Mouse (Mus musculus): ENCODE results near the gene Ube2f.

Gene Ube2f

DNA sequence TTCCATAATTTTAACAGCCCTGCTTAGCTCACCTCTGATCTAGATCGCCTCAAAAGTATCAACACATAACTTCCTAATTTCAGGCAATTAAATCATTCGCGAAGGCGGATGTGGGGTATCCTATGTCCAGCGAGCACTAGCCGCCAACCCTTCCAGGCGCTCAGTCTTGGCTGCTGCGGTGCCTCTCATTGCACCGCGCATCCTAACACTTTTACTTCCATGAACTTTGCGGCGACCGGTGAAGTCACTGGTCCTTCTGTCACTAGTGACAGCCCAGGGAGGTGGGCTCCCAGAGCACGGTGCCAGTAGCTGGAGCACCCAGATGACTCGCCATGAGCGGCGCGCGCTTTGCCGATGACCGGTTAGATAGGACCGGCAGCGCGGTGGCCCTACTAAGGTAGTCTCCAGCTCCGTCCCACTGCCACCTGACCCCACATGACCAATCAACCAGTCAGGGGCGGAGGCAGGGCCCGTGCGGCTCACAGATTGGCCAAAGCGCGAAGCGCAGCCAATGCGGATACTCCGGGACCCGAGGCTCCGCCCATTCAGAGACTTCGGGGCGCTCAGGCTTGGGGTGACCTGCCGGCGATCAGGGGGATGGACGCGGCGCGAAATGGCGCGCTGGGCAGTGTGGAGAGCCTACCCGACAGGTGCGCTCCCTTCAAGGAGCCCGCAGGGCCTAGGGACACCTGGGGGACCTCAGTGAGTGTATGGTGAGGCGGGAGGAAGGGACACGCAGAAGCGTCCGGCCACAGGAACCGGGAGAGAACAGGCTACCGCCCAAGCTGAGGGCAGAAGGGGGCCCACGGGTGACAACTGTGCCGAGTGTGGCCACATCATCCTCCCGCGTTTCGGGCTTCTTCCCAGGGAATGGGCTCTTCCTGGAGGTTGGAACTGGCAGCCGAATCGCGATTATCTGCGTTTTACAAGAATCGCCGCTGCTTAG lies 48.0 kb downstream of the Ube2f start, which contains the start of gene Scly:
Scly (plus strand) TSS at position 540 of the 946 bp plus-strand sequence.
- peak; percentile 97 for DNase-seq (ENCODE audit: low read depth)

DNA sequence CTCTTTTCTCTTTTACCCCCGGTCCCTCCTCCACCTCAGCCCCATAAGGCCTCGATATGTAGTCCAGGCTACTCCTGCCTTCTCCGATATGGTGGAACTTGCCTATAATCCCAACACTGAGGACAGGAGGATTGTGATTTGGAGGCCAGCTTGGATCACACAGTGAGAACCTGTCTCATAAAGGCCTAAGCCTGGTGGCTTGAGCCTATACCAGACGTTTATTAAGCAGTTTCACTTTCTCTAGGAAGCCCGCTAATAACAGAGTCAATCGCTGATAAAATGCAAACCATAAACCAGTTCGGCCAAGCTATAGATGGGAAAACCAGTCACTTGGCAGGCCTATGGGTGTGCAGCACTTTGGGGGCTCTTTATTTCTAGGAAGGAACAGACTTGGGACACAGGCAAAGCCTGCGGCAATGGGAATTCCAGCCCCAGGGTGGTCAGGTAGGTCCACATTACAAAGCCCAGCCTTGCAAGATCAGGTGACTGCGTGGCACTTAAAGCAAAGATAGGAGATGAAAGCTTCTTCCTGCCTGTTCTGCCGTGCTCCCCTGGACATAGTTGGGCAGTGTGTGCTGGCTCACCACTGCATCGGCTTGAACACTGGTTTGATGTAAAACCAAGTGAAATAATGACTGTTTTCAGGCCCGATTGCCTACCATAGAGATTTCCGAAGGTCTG lies 49.1 kb downstream of the Ube2f start:
- peak; percentile 56 for DNase-seq (ENCODE audit: low read depth)

DNA sequence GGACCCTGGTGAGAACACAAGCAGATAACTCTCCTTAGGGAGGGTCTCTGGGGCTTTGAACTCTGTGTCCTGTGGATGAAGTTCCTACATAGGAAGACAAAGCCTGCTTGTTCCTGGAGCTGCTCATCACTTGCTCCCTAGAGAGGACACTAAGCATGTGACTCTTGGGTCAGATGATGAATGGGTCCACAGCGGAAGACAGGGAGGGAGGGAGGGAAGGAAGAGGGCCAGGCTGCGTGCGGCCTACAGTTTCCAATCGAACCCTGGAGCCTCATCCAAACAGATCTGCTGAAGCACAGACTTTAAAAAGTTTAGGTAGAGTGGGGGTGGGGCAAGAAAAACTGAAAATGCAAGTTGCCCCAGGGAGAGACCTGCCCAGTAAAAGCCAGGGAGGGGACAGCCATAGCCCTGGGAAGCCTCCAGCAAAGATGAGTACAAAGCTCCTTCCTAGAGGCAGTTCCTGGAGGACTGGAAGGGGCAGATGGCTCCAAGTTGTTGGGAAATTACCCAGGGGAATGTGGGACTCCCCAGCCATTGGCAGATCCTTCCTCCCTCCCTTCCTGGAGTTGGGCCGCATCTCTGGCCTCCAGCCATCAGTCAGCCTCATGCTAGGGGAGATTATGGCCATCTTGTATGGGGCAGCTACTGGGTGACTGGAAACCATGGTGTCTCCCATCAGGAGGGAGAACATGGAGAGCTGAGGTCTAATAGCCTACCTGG lies 49.8 kb downstream of the Ube2f start:
- DNase-seq (ENCODE audit: low read depth), result no peak

DNA sequence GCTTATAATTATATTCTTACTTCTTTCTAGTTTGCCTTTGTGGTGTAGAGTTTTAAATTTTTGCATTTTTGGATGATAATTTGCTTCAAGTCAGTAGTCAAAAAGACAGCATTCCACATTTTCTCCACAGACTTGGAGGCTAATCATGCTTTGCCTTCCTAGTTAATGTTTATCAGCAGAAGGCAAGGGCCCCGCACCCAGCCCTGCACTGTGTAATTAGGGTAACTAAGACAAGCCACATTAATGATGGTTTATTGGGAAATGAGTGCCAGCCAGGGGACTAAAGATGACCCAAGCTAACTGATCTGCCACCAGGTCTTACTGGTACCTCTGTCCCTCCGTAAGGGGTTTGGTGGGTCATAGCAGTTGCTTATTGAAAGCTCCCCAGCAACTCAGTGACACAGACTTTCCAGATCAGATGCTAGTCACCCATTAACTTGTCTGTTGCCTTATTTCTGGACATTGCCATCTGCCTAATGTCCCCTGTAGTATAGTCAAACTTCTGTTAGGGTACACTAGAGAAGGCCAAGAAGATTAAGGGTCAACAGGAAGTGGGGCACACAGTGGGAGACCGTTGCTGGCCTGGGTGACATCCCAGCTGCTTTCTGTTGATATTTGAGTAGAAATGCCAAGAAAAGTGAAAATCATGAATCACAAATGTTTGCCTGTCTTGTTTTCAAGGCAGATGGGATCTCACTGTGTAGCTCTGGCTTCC lies 51.3 kb downstream of the Ube2f start:
- DNase-seq (ENCODE audit: low read depth), result no peak

DNA sequence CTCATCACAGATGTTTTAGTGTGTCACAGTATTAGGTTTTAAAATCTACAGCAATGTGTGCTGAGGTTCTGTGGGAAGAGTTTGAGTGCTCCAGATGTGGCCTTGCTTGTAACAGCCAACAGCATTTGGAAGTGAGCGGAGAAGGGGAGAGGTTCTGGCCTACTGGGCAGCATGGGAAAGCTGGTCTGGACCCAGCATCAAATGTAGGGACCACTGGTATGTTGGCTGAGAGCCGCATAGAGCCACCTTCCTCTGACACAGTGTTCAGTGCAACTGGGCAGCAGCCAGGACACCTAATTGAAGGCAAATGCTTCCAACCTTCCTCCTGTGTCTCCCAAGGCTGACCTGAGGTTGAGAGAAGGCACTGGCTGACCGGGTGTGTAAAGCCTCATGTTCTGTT lies 51.9 kb downstream of the Ube2f start:
- DNase-seq (ENCODE audit: low read depth), result no peak

- DNase-seq (ENCODE audit: low read depth), result no peak
Observed at GRCm38 (mm10) chr1:91304621-91305020, 54.5 kb downstream of the Ube2f start.

- DNase-seq (ENCODE audit: low read depth), result no peak
Observed at GRCm38 (mm10) chr1:91309366-91310085, 59.4 kb downstream of the Ube2f start.

GRCm38 (mm10) chr1:91312273-91312672 lies 62.2 kb downstream of the Ube2f start:
- DNase-seq (ENCODE audit: low read depth), result no peak

DNA sequence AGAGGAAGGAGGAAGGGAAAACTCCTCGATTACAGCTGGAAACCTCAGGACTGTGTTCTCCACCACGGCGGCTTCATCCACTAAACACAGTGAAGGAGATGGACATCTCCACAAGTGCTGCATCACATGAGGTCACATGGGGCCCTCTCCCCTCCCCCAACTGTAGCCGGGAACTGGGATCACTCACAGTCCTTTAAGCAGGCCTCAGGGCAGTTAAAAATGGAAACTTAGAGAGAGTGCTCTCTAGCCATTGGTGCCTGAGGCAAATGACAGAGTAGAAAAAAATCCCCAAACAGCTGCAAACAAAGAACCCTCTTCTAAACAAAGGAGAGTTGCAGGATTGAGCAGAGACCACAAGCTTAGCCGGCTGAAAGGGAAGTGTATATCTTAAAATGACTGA lies 63.1 kb downstream of the Ube2f start:
- DNase-seq (ENCODE audit: low read depth), result no peak

DNA sequence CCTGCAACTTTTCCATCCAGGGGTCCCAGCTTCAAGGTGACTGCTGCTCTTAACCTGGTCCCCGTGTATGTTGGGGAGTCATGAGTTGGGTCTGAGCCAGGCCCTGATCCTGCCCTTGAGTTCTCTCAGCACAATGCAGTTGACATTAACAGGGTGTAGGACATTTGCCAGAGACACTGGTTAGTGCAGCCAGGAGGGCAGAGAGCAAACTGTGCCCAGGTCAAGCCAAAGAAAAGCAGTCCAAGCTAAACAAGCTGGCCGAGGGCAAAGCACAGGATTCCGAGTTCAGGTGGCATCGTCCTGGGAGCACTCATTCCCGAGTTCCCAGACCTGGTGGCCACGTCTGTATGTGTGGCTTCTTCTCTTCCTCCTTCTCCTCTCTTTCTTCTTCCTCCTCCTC lies 67.6 kb downstream of the Ube2f start:
- no peak for DNase-seq (ENCODE audit: low read depth)

- DNase-seq (ENCODE audit: low read depth), result no peak
Observed at GRCm38 (mm10) chr1:91321760-91322438, 71.8 kb downstream of the Ube2f start, which contains the start of gene Espnl. Gene Espnl, plus strand, starts transcription at chr1:91322075.

DNA sequence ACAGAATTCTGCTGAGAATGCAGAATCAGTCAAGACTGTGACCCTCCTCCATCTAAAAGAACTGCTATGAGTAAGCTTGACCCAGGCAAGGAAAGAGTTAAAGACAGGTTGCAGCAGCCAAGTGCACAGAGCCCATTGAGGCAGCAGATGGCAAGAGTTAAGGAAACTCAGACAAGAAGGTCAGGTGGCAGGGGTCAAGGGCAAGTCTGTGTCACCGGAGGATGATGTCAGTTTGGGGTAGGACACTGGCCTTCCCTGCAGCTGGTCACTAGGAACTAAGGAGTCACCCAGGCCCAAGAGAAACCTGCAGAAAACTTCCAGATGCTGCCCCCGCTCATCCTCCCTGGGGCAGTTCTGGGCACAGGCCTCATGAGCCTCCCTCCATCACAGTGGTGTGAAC lies 74.5 kb downstream of the Ube2f start:
- no peak for DNase-seq (ENCODE audit: low read depth)

- no peak for DNase-seq (ENCODE audit: low read depth)
Observed at GRCm38 (mm10) chr1:91325488-91326042, 75.5 kb downstream of the Ube2f start.

GRCm38 (mm10) chr1:91332102-91332501 lies 82.0 kb downstream of the Ube2f start:
- no peak for DNase-seq (ENCODE audit: low read depth)

DNA sequence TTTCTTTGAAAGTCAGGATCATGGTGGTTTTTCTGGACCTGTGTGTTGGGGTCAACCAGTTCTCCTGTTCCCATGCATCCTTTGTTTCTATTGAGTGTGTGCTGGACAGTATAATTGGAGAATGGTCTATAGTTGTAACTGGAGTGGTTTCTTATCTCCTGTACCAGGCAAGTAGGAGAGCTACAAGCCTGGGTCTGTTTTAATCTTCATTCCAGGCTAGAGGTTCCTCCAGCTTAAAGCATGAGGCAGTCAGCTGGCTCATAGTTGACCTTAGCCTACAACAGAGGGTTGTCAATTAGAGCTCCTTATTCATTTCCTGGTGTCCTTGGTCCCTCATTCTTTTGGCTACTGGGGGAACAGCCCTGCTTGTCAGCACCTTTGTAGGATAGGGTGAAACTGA lies 83.5 kb downstream of the Ube2f start:
- no peak for DNase-seq (ENCODE audit: low read depth)

DNA sequence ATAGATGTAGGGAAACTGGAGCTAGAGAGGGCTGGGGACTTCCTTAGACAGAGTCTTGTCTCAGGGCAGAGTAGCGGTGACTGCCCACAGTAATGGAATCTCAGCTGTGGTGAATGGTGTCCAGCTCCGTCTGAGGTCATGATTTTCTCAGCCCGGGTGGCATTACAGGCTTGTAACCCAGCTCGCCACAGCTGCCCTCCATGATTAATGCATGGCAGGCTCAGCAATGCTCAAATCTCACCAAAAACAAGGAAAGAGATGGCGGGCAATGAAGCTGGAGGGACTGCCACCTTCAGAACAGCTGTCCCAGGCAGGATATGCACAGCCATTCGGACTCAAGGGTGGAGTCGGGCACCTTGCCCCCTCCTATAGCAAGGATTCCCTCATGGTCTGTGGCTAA lies 87.3 kb downstream of the Ube2f start:
- DNase-seq (ENCODE audit: low read depth), result no peak

Data from induced T-regulatory cell, adult 2 months (primary cell).